Mouse (Mus musculus) retina, postnatal 1 day (tissue): ENCODE data around the gene Gadd45b.

Experiments used
- DNase-seq: peaks from one replicate; pipeline ENCODE4 v3.0.0-alpha.2; 2012

The Gadd45b gene

DNA sequence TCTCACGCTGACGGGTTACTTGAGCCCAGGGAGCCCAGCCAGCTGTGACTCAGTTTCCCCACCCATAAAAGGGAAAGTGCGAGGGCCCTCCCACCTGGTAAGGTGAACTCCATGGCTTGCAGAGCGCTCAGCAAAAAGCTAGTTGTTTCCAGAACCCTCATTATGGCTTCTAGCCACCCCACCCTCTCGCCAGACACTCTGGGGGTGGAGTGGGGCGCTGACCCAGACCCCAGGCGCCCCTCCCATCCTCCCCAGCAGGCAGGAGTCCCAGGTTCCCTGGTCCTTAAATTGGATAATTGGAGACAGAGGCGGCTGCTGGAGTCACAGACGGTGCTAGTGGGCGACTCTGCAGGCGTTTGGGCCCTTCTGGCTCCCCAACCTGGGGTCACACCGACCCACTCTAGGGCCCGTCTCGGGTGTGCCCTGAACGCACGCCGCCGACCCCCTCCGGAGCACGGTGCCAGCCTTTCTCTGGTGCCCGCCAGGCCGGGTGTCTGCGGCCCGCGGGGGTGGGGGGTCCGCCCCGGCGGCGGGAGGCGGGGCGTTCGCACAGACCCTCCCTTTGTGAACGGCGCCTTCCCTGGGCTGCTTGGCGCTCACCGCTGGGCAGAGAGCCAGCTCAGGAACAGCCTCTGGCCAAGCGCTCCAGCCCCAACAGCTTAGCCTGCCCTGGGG is 6.4 kb downstream of the Gadd45b start:
- peak; percentile 88 for DNase-seq

DNA sequence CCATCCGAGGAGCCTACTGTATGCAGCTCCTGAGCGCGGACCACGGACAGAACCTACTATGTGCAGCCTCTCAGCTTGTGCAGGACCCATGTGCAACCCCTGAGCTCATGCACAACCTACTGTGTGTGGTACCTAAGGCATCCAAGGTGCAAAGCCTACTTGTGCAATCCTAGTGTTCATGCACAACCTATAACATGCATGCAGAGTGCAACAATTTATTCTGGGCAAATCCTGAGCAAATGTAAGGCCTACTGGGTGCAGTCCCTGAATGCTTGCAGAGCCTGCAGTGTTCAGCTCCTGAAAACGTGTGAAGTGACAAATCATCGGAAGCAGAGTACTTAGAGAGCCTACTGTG is 6.9 kb downstream of the Gadd45b start:
- DNase-seq, result no peak

DNA sequence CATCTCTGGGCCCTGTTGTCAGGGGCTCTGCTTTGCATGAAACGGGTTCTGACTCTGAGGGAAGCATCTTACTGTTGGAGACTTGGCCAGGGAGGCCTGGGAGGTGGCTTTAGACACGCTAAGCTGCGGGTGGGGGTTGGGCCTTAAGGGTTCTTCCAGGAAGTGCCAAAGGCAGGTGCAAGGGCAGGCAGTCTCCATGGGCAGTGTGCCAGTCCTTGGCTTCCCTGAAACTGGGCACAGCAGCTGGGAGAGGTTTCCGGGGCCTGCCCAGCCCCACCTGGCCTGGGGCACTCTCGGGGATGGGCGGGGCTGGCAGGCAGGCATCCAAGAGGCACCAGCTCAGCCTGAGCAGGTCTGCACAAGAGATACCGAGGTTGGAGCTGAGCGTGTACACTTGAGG is 7.8 kb downstream of the Gadd45b start:
- DNase-seq, result peak; percentile 62

DNA sequence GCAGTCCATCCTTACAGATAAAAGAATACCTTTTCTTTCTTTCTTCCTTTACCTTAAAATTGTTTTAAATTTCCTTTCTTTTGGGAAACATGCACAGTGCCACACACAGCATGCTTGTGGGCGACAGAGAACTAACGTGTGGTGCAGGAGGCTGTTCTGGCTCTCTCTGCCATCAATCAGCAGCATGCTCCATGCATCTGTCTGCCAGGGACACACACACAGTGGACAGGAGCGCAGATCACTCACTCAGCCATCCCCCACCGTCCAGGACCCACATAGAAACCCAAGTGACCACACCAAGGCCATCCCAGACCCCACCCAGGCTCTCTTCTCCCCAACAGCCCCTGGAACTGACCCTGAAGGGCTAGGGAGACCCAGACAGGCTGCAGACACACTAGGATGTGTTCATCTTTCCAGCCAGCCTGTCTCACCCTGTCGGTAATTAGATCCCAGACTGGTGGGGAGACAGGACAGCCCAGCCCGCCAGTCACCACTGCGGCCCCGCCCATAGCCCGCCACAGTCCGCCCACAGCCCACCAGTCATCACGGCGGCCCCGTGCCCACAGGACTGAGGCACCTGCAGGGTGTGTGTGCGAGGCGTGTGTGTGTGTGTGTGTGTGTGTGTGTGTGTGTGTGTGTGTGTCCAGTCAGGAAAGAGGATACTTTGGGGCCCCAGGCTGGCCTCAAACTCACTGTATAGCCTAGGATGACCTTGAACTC is 9.1 kb downstream of the Gadd45b start:
- DNase-seq, result peak; percentile 59

DNA sequence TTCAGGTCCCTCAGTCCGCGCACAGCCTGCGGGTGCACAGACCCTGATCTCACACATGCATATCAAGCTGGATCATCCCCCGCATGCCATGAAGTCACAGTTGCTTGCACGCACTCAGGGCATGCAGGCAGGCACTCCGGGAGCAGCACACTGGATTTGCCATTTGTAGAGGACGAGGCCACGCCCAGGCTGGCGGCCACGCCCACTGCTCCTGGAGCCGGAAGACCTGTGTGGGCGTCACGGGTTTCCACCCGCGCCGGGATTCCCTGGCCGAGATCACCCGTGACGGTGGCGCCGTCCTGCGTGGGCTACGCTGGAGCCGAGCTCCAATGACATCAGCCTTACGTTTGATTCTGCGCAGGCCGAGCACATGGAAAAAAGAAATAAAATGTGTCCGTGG is 9.8 kb downstream of the Gadd45b start:
- peak; percentile 91 for DNase-seq

DNA sequence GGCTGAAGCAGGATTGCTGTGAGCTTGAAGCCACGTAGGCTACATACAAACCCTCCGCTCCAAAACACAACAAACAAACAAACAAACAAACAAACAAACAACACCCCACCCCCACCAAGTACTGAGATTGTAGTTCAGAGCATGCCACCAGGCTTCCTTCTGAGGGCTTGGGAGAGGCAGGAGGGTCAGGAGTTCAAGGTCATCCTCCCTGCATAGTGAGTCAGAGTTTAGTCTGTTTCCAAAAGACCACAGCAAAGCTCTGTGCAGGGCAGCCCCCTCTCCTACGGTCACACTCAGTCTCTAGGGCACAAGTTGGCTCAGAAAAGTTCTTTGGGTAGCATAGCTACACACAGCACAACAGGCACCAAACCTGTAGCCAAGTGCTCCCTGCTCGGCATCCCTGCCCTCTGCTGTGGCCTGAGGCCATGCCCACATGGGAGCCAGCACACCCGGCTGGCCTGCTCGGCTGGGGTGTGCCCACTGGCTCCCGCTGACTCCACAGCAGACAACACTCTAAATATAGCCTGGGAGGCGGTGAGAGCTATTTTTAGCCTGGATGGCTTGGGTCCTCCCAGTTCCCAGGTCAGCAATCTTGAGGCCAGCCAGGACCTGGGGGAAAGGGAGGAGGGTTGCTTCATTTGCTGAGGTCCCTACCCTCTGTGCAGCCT is 10.6 kb downstream of the Gadd45b start:
- DNase-seq, result peak; percentile 83

DNA sequence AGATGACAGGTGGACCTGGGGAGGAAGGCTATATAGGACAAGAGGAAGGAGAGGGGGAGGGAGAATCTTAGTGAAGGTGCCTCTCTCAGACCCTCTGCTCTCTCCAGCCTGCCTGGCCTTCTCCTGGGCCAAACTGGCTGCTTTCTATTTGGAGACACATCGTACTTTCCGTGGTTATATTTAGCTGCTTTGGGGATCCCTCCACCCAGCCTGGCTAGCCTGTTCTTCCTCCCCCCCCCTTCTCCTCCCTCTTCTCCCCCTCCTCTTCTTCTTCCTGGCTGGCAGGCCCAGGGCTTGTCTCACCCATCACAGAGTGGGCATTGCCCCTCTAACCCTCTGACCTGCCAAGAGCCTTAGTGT is 11.1 kb downstream of the Gadd45b start:
- no peak for DNase-seq

DNA sequence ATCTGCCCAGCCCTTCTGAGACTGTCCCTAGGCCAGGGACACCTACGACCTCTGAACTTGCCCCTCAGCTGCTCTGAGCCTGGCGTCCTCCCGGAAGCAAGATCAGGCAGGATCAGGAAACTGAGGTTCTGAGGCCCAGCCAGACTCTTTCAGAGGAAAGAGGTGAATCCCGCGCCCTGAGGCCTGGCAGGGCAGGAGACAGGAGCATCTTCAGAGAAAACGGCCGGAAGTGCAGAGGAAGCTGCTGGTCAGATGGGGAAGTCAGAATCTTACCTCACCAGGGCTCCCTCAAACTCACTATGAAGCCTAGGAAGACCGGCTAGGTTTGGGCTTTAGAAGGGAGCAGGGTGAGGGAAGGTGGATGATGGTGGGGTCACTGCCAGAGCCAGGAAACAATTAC is 13.0 kb downstream of the Gadd45b start:
- DNase-seq, result no peak

DNA sequence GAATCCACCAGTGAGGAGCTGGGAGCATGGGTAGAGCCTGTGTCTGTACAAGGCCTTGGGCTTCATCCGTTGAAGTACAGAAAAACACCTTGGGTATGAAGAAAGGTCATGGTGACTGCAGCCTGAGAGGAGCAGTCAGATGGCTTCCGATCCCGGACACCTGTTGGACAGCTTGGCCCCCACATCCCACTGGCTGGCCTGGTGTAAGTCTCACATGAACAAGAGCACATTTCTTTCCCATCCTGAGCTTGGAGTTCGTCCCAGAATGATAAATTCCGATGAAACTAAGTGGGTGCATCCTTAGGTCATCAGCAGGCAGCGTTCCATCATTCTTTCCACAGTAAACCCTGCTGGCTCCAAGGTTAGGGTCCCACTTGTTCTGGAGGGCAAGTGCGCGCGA is 13.8 kb downstream of the Gadd45b start:
- no peak for DNase-seq

DNA sequence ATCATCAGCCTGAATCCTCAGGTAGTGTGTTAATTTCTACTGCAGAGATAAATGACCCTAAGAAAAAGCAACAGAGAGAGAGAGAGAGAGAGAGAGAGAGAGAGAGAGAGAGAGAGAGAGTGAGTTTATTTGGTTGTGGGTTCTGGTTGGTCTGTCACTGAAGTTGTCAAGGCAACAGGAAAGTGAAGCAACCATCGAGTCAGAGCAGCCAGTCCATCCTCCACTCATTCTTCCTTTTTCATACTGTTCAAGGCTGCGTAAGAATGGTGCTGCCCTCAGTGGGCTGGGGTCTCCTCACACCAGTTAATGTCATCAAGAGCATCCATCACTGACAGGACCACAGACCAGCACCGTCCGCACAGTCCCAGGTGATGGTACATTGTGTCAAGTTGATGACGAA is 14.4 kb downstream of the Gadd45b start:
- no peak for DNase-seq

DNA sequence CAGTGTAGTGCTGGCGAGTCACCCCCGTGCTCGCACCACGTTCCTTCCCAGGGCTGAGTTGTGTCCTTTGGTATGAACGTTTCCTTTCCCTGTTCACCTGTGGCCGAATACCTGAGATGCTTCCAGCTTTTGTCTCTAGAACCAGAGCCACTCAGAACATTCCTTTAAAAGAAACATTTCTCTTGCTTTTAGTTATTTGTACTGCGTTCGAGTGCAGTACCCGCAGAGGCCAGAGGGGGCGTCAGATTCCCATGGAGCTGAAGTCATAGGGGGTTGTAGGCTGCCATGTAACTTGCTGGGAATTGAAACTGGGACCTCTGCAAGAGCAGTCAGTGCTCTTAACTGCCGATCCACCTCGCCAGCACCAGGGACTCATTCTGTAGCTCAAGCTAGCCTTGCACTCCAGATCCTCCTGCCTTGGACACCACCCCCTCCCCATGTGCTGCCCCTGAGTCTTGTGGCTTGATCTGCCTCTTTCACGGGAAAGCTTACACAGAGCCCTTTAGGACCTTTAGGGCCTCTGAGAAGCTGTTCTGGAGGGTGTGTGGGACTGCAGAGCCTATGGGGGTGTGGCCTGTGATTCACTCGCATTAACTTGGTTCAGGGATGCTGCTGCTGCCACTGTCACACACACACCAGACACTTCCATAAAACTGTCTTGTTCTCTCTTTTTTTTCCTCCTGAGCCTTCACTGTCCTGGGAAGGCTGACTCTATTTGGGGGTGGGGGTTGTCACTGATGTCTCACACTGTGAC is 17.0 kb downstream of the Gadd45b start:
- DNase-seq, result no peak

DNA sequence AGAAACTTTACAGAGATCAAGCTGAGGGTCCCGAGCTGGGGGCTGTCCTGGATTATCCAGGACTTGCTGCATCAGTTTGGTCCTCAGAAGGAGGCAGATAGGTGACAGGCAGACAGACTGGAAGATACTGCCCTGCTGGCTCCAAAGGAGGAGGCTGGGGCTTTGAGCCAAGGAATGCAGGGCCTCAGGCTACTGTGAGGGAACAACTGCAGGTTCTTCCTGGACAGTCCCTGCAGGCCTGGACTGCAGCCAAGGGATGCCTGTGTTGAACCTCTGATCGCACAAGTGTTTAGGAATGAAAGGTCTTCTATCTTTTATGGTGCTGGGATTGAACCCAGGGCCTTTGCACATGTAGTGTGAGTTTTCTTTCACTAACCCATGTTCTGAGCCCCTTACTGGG is 17.9 kb downstream of the Gadd45b start:
- DNase-seq, result peak; percentile 52

DNA sequence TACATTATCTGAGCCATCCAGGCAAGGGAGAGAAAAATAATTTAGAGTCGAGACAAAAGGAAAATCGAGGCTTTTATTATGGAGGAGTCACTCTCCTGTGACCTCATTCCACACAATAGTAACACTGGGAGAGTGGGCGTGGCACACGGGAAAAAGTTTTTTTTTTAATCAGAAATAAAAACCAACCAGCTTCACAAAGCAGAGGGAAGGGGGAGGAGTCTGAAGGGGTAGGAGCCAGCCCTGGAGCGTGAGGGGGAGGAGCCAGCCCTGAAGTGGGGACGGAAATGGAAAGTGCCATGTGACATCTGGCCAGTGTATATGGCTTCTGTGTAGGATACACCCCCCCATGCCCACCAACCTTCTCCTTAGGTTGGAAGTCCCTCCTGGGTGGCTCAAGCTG is 18.7 kb downstream of the Gadd45b start:
- peak; percentile 81 for DNase-seq

DNA sequence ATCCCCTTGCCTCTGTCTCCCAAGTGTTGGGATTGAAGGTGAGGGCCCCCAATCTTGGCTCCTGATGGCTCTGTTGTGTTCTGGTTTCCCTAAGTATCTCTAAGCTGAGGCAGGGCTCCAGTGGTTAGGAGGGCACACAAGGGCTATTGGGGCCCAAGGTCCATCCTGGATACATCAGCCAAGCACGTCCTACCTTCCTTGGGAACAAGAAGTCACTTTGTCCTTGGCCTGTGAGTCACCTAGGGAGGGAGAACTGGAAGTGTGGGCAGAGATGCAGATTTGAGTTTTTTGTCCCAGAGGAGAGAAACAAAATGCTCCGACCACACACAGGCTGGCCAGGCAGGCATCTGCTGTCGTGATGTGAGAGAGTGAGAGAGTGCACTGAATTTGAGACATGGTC is 19.2 kb downstream of the Gadd45b start:
- DNase-seq, result no peak

DNA sequence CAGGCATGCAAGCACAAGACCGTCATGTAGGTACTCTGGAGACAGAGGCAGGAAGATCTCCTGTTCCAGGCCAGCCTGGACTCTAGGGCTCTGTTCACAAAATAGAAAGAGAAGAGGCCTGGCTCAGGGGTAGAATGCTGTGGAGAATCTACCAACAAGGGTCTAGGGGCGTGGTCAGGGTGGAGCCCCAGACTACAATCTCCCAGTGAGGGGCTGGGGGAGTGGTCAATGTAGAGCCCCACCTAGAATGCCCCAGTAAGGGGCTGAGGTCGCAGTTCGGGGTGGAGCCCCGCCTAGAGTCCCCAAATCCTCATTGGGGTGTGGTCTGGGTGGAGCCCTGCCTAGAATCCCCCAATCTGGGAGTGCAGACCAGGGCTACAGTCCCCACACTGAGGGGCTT is 20.4 kb downstream of the Gadd45b start:
- DNase-seq, result no peak

DNA sequence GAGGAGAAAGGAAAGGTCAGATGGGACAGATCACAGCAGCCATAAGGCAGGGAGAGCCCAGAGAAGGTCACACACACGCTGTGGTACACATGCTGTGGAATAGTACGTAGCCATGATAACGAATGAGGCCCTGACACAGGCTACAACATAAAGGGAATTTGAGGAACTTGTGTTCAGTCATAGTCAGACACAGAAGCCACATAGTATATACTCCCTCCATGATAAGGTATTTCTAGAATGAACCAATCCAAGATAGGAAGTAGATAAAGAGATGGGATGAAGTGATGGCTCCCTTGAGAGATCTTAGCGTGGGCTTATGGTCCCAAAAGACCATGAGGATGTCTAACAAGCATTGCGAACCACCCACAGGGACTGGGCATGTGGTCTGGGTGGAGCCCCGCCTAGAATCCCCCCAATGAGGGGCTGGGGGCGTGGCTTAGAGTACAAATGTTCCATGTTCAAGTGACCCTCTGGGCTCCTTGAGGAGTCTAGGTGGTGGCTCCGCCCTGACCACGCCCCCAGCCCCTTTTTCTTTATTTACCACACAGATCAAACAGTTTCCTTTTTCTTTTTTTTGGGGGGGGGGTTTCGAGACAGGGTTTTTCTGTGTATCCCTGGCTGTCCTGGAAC is 22.0 kb downstream of the Gadd45b start:
- DNase-seq, result no peak

DNA sequence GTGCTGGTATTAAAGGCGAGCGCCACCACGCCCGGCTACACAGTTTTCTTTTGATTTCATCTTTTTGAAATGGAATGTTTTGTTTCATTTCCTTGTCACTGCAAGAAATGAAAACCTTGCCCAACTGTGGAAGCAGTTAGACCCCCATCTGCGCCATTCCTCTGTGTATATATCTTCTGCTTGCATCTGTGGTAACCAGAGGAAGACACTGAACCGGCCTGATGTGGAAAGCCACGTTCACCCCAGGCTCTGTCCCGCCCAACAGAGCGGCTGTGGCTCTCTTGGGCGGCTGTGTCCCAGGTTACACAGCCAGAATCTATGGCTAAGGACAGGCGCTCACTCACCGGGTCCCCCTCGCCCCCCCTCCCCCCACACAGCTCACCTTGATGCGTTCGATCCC is 22.6 kb downstream of the Gadd45b start:
- DNase-seq, result no peak

DNA sequence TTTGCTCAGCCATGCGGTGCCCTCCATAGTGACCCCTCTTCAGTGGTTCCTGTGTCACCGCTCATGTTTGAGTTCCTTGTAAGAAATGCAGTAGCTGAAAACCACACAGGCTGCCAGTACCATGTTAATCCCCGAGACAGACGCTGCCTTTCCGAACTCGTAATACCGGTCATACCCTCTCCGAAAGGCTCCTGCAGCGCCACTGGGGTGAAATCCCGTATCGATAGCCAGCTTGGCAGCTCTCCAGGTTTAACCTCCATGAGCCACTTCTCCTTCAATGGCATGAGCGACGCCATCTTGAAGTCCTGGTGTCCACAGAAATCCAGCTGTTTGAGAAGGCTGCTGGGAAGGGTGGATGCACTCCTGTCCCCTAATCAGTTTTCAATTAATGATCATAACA is 24.5 kb downstream of the Gadd45b start:
- peak; percentile 61 for DNase-seq

DNA sequence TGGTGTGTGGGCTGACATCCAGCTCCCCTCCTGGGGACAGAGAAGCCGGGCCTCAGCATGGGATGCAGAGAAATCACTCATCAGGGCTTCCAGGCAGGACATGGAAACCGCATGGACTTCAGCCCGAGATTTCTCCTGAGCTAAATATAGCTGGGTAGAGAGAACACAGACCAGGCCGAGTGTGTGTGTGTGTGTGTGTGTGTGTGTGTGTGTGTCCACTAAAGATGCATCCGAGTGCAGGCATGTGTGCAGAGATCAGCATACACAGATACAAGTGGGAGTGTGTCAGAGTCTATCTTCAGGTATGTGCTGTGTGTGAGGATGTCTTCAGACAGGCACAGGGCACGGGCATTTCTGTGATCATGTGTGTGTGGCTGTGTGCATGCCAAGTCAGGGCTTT is 25.0 kb downstream of the Gadd45b start:
- no peak for DNase-seq

DNA sequence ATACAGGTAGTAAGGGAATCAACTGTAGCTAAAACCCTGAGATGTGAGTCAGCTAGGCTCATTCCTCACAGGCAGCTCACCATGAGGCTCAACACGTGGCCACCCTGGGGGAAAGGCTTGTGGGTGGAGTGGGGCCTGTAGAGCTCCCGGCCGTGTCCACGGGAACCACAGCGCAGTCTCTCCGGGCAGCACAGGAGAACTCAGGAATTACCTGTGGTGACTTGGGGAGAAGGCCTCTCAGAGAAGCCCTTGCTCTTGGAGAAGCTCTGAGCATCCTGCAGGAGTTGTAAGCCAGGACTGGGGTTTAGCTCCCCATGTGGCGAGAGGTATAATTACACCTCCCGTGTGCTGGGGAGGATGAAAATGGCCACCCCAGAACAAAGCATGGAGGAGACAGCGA is 25.7 kb downstream of the Gadd45b start:
- DNase-seq, result peak; percentile 85

DNA sequence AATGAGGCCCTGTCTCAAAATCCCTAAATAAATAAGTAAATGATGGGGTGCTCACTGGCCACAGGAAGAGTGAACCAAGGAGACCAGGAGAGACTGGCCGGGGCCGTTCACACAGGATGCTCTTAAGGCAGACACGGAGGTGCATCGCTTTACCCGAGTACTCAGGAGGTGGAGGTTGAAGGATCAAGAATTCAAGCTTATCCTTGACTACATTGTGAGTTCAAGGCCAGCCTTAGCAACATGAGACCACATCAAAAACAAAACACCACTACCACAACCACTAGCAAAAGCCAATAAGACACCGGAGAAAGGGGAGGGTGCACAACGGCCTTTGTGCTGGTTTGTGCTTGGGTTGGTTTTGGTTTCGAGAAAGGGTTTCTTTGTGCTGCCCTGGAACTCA is 26.5 kb downstream of the Gadd45b start:
- DNase-seq, result no peak

DNA sequence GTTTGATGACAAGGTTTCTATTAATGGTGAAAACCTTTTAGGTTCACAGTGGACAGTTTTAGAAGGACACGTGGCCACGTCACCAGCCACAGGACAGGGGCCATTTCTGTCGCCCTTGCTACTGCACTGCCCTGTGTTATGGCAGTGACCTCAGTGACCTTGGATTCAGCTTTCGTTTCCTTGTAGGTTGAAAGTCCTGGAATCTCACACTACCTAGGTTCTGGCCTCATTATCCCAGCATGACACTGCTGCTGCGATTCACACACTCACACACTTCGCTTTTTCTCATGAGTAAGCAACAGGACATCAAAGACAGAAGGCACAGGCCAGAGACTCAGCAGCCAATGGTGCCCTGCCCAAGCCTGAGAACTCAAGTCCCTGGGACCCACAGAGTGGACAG is 27.0 kb downstream of the Gadd45b start:
- no peak for DNase-seq

DNA sequence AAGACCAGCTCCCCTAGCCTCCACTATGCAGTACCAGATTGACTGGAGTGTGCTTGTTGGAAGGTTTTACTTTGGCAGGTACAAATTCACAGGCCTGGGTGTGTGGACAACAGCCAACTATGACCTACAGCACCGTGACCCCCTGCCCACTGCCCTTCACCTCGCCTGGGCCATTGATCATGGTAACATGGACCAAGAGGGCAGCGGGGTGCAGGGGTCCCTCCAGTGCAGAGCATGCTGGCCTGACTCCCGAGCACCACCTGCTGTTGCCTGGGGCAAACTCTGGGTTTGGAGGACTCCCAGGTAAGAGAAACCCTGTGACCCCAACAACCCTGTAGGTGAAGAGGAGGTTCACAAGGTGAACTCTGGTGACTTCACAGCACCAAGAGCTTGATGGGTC is 27.9 kb downstream of the Gadd45b start:
- no peak for DNase-seq
